Mouse (Mus musculus) 3134 (cell line): ENCODE data around the gene Rsph10b.
"Not testable (repeated sequence)": the region's sequence is repeated elsewhere in the genome, so short reads cannot be mapped to it uniquely, and the experiment has no call there.

ENCODE experiments used
- DNase-seq: peaks from one replicate; pipeline ENCODE4 v3.0.0-alpha.2; 2011; ENCODE audit warnings: low spot score; ENCODE audit not compliant: insufficient read length; ENCODE audit errors: extremely low read depth

Gene Rsph10b

DNA sequence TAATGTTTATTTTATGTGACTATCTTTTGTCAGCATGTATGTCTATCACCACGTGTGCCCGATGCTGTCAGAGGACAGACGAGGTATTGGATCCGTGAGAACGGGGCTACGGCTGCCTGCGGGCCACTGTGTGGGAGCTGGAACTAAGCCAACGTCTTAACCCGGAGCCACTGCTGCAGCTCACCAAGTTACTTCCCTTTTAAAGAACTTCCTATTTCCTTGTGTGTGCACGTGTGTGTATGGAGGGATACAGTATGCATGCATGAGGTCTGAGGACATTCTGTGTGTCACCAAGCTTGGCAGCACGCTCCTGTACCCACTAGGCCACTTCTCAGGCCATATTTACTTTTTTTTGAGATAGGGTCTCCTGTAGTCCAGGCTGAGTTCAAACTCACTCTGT is 57.3 kb downstream of the Rsph10b start:
- no peak for DNase-seq

GRCm38 (mm10) chr5:143992661-143993060 is 59.8 kb downstream of the Rsph10b start:
- no peak for DNase-seq

DNA sequence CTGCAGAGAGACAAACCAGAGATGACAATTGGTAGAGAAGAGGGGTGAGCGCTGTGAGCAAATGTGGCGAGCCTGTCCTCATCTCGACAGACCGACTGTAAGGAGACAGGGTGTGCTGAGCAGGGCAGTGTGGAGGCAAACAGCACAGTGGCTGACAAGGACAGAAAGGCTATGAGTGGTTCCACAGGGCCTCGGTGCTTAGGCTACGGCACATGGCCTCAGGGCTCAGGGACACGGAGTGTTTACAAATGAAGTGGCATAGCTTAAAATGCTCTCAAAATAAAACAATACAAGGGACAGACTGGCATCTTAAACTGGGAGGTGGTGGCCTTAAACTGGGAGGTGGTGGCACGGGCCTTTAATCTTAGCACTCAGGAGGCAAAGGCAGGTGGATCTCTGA is 60.4 kb downstream of the Rsph10b start:
- DNase-seq, result no peak

- DNase-seq, result no peak
Observed at GRCm38 (mm10) chr5:143993849-143994248, 61.0 kb downstream of the Rsph10b start.

GRCm38 (mm10) chr5:143994632-143995365 is 62.0 kb downstream of the Rsph10b start:
- DNase-seq, result no peak

DNA sequence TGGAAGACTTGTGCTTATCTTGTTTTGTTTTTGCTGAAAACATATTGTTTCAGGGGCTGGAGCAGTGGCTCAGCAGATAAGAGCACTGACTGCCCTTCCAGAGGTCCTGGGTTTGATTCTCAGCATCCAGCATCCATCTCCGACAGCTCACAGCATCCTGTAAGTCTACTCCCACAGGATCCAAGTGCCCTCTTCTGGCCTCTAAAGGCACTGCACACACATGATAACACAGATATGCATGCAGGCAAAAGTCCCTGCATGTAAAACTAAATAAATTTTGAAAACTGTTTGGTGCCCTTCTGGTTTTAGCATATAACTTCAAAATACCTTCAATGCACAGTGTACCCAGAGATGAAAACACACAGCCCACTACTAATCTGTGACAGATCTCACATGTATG is 66.6 kb downstream of the Rsph10b start:
- no peak for DNase-seq

DNA sequence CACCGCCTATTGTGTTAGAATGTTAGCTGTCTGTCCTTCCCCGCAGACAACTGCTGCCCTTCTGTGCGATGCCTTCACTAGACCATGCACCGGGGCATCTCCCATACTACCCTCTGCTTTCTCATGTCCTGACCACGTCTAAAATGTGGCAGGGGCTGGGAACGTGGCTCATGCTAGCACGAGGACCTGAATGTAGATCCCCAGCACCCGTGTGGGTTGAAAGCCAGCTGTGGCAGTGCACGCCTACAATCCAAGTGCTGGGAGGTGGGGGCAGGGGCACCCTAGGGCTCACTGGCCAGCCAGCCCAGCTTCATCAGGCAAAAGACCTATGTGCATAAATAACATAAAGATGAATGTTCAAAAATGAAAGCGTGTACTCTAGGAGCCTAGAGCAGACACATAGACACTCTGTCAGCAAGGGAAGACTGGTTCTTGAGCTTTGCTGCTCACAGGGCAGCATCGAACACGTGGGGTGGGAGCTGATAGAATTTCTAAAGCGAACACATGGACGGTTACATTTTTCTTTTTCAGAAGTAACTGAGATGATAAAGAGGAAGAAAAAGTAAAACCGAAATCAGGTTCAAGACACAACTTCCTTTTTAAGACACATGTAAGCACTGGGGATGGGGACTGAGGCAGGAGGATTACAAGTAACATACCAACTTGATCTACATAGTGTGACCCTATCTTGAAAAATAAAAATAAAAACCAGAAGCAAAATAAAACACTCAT is 69.8 kb downstream of the Rsph10b start:
- DNase-seq, result no peak

GRCm38 (mm10) chr5:144013366-144014134 is 80.7 kb downstream of the Rsph10b start:
- not testable (repeated sequence) for DNase-seq

- peak; percentile 81 for DNase-seq
Observed at GRCm38 (mm10) chr5:144014551-144015311, 81.9 kb downstream of the Rsph10b start, which contains the start of gene Ccz1. Ccz1 (minus strand) TSS chr5:144014877.

DNA sequence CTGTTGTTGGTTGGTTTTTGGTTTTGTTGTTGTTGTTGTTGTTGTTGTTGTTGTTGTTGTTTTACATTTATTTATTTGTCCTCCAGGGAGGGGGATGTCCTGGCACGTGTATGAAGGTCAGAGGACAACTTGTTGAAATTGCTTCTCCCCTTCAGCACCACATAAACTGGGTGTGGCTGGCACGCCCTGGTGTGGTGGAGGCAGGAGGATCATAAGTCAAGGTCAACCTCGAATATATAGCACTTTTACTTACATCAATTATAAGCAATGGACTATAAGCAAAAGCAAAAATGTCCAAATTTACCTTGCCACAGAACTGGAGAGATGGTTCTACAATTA is 82.4 kb downstream of the Rsph10b start:
- DNase-seq, result no peak

DNA sequence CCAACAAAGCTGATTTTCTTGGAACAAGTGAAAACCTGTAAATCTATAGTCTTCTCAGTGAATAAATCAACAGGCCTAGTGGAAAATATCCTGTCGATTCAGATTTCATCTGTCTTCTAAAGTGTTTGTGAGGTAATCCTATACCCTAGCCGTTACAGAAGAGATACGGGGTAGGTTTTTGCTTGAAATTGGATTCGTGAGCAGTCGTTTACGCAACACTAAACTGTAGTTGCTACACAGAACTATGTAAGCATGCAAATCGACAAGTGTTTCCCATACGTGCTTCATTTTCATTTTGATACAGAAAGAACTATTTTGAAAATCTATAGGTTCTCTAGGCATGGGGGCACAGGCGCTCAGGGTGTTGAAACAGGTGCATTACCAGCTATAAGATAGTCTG is 83.0 kb downstream of the Rsph10b start:
- DNase-seq, result no peak

DNA sequence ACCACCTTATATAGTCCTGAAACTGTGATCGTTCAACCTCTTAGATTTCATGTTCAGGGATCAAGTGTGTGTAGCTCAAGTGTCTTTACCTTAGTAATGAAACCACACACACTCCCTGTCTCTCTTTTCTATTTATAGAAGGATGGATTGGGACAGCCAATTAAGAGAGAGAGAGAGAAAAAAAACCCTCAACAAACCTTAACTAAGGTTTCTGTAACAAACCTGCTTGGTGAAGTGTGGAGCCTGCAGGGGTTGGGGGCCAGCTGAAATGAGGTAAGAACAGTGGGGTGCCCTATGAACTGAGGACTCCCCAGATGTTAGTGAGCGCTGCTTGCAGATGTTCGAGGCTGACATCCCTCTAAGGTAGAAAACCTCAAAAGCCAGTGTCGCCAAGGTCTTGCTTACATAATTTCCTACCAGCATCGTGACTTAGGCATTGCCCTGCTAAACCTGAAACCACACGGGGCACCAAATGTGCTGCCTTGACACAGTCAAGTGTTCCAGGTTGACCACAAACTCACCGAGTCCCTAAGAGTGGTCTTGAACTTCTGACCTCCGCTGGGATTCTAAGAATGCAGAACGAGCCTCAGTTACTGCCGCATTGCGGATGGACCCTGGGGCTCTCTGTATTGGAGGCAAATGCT is 93.9 kb downstream of the Rsph10b start, which contains the start of gene Ocm:
Ocm (minus strand) TSS at position 51 of the 644 bp plus-strand sequence.
- DNase-seq, result no peak

DNA sequence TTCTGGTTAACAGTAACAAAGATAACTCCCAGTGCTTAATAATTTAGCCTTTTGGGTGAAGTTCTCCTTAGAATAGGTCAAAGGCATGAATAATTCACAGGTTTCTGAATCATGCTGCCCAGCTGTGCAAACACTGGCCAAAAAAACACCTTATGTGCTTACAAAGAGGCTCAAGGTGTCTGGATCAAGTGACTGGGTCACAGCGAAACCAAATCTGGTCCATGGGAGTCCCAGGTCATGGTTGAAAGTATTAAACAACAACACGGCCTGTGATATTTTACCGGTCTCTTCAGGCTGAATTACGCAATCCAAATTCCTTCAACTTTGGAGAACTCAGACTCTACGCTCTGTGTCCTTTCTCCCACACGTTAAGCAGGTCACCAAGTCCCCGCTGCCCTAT is 99.7 kb downstream of the Rsph10b start:
- DNase-seq, result no peak

- DNase-seq, result no peak
Observed at GRCm38 (mm10) chr5:144034567-144034966, 101.7 kb downstream of the Rsph10b start.
